Mouse (Mus musculus) bone marrow, adult 2 months (tissue): ENCODE results near the gene Hist2h4.

Experiments used
- CTCF ChIP-seq: fragments of 200-500 bp; IDR thresholded peaks from 2 replicates; pipeline ENCODE4 v1.5.1; 2011; ENCODE audit warnings: low read length, control low read depth; ENCODE audit not compliant: control insufficient read depth, insufficient read depth
- POLR2A ChIP-seq: fragments of 200-500 bp; IDR thresholded peaks from 2 replicates; pipeline ENCODE4 v1.6.1; 2011; ENCODE audit warnings: low read depth, mild to moderate bottlenecking, control low read depth, low read length, borderline replicate concordance; ENCODE audit not compliant: control insufficient read depth

GRCm38 (mm10) chr3:96231758-96232120, 31.4 kb downstream of the Hist2h4 start:
- TF ChIP-seq POLR2A (no peak), CTCF (no peak)
